Mouse (Mus musculus) cerebellum, adult 11-12 months (tissue): Measurements from ENCODE around the gene Ankrd11.
"Not testable (repeated sequence)": the region's sequence is repeated elsewhere in the genome, so short reads cannot be mapped to it uniquely, and the experiment has no call there.

Source experiments
- DNase-seq: peaks from one replicate; pipeline ENCODE4 v3.0.0; 2022

The Ankrd11 gene

DNA sequence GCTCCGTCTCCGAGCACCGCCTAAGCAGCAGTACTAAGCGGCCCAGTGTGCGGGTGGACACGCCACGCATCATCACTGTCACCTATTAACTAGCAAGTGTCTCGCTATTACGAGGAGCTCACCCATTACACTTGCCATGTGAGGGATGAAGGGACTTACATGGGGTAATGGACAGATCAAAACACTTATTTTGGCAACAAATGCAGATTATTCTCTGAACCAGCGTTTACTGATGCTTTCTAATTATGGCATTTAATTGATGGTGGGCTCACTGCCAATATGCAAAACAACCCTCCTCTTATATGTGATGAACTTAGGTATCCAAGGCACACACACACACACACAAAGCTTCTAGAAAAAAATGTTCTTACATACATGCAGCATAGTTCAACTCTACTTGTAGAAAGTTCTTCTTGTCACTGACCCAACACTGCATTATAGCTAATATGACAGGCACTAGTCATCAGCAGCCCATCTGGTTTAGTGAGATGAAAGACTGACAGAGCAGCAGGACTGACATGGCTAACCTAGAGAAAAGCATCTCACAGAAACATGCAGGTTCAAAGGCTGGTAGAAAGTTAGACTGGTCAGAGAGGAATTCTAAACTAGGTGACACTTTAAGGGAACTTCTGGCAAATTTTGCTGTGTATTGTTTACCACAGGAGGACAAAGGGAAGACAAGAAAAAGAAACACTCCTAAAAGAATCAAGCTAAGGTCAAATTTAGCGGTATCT is 2.5 kb downstream of the Ankrd11 start:
- DNase-seq, result no peak

DNA sequence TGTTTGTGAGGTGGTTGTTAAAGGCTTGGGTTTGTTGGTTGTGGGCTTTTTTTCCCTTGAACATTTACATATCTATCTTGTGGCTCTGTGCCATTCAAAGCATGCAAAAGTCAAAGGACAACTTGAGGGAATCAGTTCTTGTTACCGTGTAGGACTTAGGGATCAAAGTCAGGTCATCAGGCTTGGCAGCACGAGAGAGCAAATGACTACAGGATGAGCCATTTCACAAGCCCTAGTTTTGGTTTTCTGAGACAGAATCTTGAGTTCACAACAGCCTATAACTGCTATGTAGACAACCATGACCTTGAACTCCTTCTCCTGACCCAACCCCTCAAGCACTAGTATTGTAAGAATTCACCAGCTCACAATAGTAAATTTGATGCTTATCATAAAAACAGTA is 3.7 kb downstream of the Ankrd11 start:
- DNase-seq, result no peak

DNA sequence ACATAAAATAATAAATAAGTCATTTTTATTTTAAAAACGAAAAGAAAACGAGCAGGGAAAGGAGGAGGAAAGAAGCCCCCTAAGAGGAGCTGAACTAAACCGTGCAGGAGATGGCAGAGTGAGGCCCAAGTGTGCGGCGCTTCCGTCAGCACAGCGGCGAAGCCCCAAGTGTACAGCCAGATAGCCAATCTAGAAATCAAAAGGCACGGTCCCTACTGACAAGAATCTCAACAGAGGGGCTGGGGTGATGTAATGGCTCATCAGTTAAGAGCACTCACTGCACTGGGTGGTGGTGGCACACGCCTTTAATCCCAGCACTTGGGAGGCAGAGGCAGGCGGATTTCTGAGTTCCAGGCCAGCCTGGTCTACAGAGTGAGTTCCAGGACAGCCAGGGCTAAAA is 4.6 kb downstream of the Ankrd11 start:
- no peak for DNase-seq

GRCm38 (mm10) chr8:123036956-123037355 is 5.1 kb downstream of the Ankrd11 start:
- DNase-seq, result no peak

DNA sequence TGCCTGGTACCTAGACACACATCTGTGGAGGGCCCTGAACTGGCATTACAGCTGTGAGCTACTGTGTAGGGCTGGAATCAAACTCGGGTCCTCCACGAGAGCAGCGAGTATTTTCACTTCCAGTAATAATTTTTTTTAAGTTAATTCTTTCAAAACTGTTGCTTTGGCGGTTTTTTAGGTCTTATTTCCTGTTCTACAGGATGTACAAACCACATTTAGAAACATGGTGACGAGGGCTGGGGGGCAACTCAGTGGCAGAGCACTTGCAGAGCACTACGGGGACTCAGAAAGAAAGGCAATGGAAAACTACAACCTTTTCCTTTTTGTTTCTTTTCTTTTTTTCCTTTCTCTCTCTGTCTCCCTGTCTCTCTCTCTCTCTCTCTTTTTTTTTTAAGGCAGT is 7.9 kb downstream of the Ankrd11 start:
- no peak for DNase-seq

GRCm38 (mm10) chr8:123033431-123033830 is 8.6 kb downstream of the Ankrd11 start:
- DNase-seq, result no peak

DNA sequence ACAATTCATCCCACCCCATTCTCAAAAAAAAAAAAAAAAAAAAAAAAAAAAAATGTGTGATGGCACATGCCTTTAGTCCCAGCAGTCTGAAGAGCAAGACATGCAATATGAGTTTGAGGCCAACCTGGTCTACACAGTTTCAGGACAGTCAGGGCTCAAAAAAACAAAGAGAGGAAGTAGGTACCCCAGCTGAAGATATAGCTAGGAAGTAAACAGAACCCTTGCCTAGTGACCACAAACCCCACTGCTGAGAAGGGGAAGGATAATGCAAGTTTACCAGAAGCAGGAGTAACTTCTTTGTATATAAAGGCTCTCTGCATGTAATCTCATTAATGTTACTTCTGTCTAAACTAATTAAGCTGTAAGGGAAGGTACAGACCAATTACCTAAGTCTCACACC is 9.3 kb downstream of the Ankrd11 start:
- DNase-seq, result no peak

GRCm38 (mm10) chr8:123031321-123031978 is 10.6 kb downstream of the Ankrd11 start:
- no peak for DNase-seq

DNA sequence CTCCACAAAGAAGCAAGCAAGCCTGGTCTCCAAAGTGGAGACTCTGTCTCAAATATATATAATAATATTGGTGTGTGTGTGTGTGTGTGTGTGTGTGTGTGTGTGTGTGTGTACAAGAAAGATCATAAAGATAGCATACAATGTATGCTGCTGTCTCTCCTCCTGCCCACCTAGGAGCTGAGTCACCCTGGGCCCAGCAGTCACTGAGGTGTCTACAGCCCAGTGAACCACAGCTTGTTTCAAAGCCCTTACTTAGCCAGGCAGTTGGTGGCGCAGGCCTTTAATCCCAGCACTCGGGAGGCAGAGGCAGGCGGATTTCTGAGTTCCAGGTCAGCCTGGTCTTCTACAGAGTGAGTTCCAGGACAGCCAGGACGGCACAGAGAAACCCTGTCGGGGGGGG is 12.0 kb downstream of the Ankrd11 start:
- not testable (repeated sequence) for DNase-seq

GRCm38 (mm10) chr8:123027786-123028185 is 14.3 kb downstream of the Ankrd11 start:
- no peak for DNase-seq

DNA sequence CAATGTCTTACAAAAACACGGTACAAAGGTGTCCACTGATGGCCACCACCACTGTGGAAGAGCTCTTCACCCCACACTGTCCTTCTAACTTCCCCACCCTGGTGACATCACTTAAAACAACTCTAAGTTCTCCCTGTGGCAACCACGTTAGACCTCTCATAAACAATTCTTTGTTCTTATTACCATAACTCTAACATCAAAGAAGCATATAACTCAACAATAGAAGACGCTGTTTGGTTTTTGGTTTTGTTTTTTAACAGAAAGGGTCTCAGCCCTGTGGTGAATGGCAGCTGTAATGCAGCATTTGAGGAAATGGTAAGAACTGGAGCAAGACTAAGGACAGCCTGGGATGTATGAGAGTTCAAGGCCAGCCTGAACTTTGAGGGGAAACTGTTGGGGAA is 16.1 kb downstream of the Ankrd11 start:
- DNase-seq, result no peak

DNA sequence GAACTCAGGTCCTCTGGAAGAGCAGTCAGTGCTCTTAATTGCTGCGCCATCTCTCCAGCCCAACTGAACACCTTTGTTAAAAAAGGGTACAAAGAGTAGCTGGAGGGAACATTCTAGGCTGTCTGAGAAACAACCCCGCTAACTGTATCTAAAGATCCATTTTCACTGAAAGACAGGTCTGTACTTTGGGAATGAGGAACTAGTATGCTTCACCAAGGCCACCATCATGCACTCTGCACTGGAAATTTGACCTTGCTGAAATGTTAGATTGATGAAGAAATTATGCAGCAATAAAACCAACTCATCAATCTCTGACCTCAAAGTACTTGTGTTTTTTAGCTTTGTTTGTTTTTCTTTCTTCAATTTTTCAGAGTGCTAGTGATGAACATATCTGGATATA is 17.9 kb downstream of the Ankrd11 start:
- DNase-seq, result no peak

DNA sequence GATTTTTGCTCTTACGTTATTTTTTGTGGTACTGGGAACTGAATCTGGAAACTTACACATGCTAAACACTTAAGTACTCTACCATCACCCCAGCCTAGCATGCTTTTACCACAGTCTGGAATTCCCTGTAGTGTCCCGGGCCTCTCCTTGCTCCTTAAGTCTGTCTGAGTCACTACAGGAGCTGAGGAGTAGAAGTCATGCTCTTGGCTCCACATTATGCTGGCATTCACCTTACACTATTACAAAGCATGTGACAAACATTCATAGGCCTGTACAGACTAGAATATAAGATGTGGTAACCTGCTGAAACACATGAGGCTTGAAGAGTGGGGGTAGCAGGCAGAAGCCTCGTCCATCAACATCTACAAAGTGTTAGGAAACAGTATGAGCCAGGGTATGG is 19.4 kb downstream of the Ankrd11 start:
- no peak for DNase-seq

DNA sequence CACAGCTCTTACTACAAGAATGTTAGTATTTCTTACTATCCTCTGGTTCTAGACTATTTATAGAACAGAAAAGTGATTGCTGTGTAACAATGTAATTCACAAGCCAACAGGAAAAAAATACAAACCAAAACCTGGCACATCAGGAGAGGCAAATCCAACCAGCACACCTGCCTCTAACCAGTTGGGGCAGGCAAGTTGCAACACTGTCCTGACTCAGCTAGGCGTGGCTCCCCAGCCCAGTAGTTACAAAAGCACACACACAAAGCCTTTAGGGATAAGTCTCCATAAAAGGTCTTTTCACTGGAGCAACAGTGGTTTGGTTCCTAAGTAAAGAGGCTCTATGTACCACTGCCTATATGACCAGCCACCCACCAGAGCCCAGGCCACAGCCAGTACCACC is 20.8 kb downstream of the Ankrd11 start:
- DNase-seq, result no peak

DNA sequence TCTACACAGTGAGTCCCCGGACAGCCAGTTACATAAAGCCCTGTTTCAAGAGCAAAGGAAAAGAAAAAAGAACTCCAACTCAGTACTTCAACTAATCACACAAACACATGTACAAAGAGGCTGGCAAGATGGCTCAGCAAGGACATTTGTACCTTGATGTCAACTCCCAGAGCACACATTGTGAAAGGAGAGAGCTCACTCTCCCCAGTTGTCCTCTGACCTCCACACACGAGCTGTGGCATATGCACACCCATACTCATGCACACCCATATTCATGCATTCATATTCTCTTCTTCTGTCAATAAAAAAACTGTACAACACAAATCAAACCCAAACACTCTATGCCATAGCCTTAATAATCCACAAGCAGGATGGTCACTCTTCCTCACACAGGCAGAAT is 21.2 kb downstream of the Ankrd11 start:
- DNase-seq, result no peak

GRCm38 (mm10) chr8:123020084-123020483 is 22.0 kb downstream of the Ankrd11 start:
- no peak for DNase-seq

DNA sequence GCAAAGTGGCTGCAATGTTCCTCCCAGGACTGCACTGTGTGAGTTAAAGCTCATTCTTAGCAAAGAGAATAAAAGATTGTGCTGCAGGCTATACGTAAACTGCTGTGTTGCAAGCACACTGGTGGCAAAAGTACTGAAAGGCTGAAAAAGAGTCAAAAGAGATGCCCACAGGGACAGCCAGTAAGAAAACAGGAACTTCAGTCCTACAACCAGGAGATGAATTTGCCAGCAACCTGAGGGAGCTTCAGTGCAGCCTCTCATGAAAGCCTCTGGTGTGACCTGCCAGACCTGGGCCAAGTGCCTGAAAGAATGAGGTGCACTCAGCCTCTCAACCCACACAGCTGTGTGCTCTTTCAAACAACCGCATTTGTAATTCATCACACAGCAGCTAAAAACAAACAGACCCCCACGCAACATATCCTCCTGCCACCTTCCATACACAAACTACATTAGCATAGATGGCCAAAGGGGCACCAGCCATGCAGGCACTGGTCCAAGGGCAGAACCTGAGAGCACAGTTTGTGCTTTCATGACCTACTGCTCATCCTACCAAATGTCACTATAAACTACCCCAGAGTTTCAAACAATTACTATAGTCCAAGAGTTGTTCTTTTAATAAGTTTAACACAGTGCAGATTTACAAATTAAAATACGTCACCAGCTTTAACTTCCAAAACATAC is 23.5 kb downstream of the Ankrd11 start:
- no peak for DNase-seq

GRCm38 (mm10) chr8:123017143-123017542 is 24.9 kb downstream of the Ankrd11 start:
- no peak for DNase-seq

- no peak for DNase-seq
Observed at GRCm38 (mm10) chr8:123015074-123015473, 27.0 kb downstream of the Ankrd11 start.

GRCm38 (mm10) chr8:123014429-123014828 is 27.6 kb downstream of the Ankrd11 start:
- peak; percentile 28 for DNase-seq

- no peak for DNase-seq
Observed at GRCm38 (mm10) chr8:123011321-123011720, 30.8 kb downstream of the Ankrd11 start.

GRCm38 (mm10) chr8:123005805-123006204 is 36.3 kb downstream of the Ankrd11 start:
- no peak for DNase-seq

GRCm38 (mm10) chr8:123005328-123005727 is 36.7 kb downstream of the Ankrd11 start:
- peak; percentile 22 for DNase-seq
